Mouse (Mus musculus) hindbrain, postnatal 0 days (tissue): ENCODE measurements around the gene Masp1. TPM values are rescaled to one million over a fixed set of nuclear protein-coding genes. Genes with fewer than 3 reads are reported as not detected.

Source experiments
- ATAC-seq: fragments of 200-750 bp; cut with Nextera tagmentation; 2 replicates; pipeline ENCODE4 v1.8.0; 2017; ENCODE audit warnings: mild to moderate bottlenecking, moderate TSS enrichment, moderate library complexity
- DNase-seq: peaks from one replicate; pipeline ENCODE4 v3.0.0-alpha.2; 2015; ENCODE audit warnings: low spot score
- H3K27ac ChIP-seq: fragments of 300-500 bp; sonication (generic); 2 replicates; pipeline ENCODE4 v1.5.1; 2014; ENCODE audit warnings: mild to moderate bottlenecking
- H3K27me3 ChIP-seq: fragments of 300-500 bp; sonication (generic); 2 replicates; pipeline ENCODE4 v1.6.1; 2014; ENCODE audit warnings: low read length, mixed read lengths; ENCODE audit not compliant: insufficient read depth
- H3K36me3 ChIP-seq: fragments of 300-500 bp; sonication (generic); 2 replicates; pipeline ENCODE4 v1.6.1; 2014; ENCODE audit warnings: low read length, mixed read lengths; ENCODE audit not compliant: insufficient read depth
- H3K4me1 ChIP-seq: fragments of 300-500 bp; sonication (generic); 2 replicates; pipeline ENCODE4 v1.6.1; 2014; ENCODE audit warnings: antibody characterized with exemption, low read length, mixed read lengths; ENCODE audit not compliant: insufficient read depth
- H3K4me2 ChIP-seq: fragments of 300-500 bp; sonication (generic); 2 replicates; pipeline ENCODE4 v1.6.1; 2014; ENCODE audit warnings: low read depth, mild to moderate bottlenecking, low read length, moderate library complexity, mixed read lengths
- H3K4me3 ChIP-seq: fragments of 300-500 bp; sonication (generic); 2 replicates; pipeline ENCODE4 v1.5.1; 2014; ENCODE audit warnings: low read length
- H3K9ac ChIP-seq: fragments of 300-500 bp; sonication (generic); replicated peaks from 2 replicates; pipeline ENCODE4 v1.6.1; 2014; ENCODE audit warnings: mild to moderate bottlenecking, low read length, moderate library complexity, mixed read lengths
- H3K9me3 ChIP-seq: fragments of 300-500 bp; sonication (generic); 2 replicates; pipeline ENCODE4 v1.6.1; 2016; ENCODE audit warnings: low read length, mixed read lengths
- CTCF ChIP-seq: IDR thresholded peaks from 2 replicates; pipeline ENCODE4 v1.5.1; 2016; ENCODE audit warnings: antibody characterized with exemption, control low read depth, low read depth
- WGBS: fragments of 180-500 bp; shearing (Covaris S2); extraction: QIAGEN DNeasy Blood & Tissue Kit; methylation state at CpG from one replicate; pipeline ENCODE4 v1.1.7; 2014; 5-methylcytosine and 5-hydroxymethylcytosine counted together
- polyA plus RNA-seq: library from polyadenylated mRNA; unstranded; fragments of >200 nt; fragmentation: Nextera tagmentation; extraction: Ambion mirVana; gene quantifications from 2 replicates; pipeline ENCODE4 v1.2.1, GENCODE M21; 2015
- total RNA-seq: library from RNA; depleted of rRNA; stranded (reverse); fragments of >200 nt; gene quantifications from 2 replicates; pipeline ENCODE4 v1.2.3, GENCODE M21; 2014; rRNA removed

The Masp1 gene
- 24.7 and 34.8 TPM in 2 replicates for total RNA-seq
- polyA plus RNA-seq: 21.4 and 21.9 TPM in 2 replicates

DNA sequence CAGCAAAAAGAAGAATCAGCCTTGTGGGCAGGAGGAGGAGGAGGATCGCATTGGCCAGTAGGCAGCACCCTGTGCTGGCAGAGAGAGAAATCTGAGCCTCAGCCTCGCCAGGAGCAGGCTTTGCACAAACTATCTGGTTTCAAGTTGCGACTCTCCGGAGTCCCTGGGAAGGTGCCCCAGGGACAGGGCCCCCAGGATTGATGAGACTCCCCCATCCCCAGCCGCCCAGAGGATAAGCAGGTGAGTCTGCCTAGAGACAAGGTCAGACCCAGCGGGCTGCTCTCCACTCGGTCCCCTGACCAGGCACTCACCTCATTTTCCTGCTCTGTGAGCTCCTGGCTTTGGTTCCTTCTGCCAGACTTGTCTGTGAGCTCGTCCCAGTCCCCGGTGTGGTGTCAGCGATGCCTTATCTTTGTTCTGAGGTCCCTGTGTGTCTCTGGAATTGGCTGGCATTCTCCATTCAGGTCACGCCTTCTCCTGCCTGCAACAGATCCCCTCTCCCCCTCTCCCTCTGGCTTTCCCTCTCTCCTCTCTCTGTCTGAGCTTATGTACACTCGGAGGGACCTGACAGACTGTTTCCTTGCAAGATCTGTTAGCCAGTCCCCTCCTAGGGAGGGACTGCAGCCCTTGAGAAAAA is at the start of gene Masp1, which contains the start of gene Rtp4:
TSS of gene Masp1 (minus strand) at position 581 of the 637 bp plus-strand sequence.
TSS of gene Rtp4 (plus strand) at position 57 of the 637 bp plus-strand sequence.
- peaks cover 45% of the 10 kb centered on the region for H3K4me1 ChIP-seq

DNA sequence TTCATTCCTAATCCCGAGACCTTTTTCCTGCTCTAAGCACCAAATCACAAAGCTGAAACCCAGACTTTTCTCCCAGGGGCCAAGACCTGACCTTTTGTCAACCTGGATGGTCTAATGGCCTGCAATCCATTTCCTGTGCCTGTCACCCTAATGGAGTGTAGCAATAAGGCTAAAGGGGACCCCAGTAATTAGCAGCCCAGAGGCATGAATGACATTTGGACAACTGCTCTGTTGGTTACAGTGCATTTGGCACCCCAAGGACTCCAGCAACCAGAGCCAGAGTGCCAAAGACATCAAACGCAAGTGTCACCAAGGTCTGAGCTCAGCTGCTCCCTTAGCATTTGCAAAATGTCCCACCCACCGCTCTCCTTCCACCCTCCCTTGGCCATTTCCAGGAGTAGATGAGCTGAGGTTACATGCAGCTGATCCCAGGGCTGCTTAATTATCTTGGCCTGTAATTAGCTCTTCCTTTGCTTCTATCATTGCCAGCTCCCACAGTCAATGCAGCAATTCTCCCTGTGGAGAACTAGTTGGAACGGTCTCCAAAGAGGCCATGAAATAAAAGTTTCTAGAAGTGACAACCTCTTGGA is 47.8 kb upstream of the Masp1 start:
- 49% methylated on average over 4 of the region's 4 CpGs for WGBS
- H3K9me3 ChIP-seq: no peaks in the 10 kb centered on the region
- no peak for TF ChIP-seq CTCF
- ATAC-seq (peak; percentile 56), DNase-seq (peak; percentile 48)
- H3K27me3 ChIP-seq: no peaks in the 10 kb centered on the region
- no peak overlapping the region for H3K4me3 ChIP-seq
- no peaks in the 10 kb centered on the region for H3K36me3 ChIP-seq
- H3K9ac ChIP-seq: no peak overlapping the region
- no peak overlapping the region for H3K27ac ChIP-seq
- H3K4me2 ChIP-seq: no peak overlapping the region
- H3K4me1 ChIP-seq: no peaks in the 10 kb centered on the region

More for the DNA sequence above, at the start of gene Masp1, which contains the start of gene Rtp4:
- no peak for TF ChIP-seq CTCF
- Histone ChIP-seq H3K27ac (peak within 1 kb of the TSS; percentile 82), H3K4me3 (peak within 1 kb of the TSS; percentile 46), H3K36me3 (no peaks in the 10 kb centered on the region), H3K27me3 (no peaks in the 10 kb centered on the region), H3K9ac (peak within 1 kb of the TSS; percentile 64), H3K4me2 (peak within 1 kb of the TSS; percentile 68), H3K9me3 (no peaks in the 10 kb centered on the region)
- DNase-seq (peak; percentile 66), ATAC-seq (peak; percentile 82)
- 1% methylated on average over 12 of the region's 12 CpGs for WGBS

GRCm38 (mm10) chr16:23557669-23558068 is 37.1 kb upstream of the Masp1 start:
- ATAC-seq (no peak), DNase-seq (no peak)
- no peaks in the 10 kb centered on the region for H3K9me3 ChIP-seq
- no peak overlapping the region for H3K9ac ChIP-seq
- H3K36me3 ChIP-seq: no peaks in the 10 kb centered on the region
- TF ChIP-seq CTCF: no peak
- H3K4me1 ChIP-seq: no peaks in the 10 kb centered on the region
- H3K4me3 ChIP-seq: no peak overlapping the region
- H3K27ac ChIP-seq: no peak overlapping the region
- H3K27me3 ChIP-seq: no peaks in the 10 kb centered on the region
- WGBS: 92% methylated on average over 2 of the region's 2 CpGs
- no peak overlapping the region for H3K4me2 ChIP-seq

GRCm38 (mm10) chr16:23557195-23557594 is 36.6 kb upstream of the Masp1 start:
- no peaks in the 10 kb centered on the region for H3K27me3 ChIP-seq
- no peak overlapping the region for H3K4me2 ChIP-seq
- H3K4me1 ChIP-seq: no peaks in the 10 kb centered on the region
- no peak overlapping the region for H3K27ac ChIP-seq
- no peak overlapping the region for H3K9ac ChIP-seq
- no peak overlapping the region for H3K4me3 ChIP-seq
- ATAC-seq (no peak), DNase-seq (no peak)
- no peaks in the 10 kb centered on the region for H3K36me3 ChIP-seq
- no peaks in the 10 kb centered on the region for H3K9me3 ChIP-seq
- TF ChIP-seq CTCF: no peak
- 93% methylated on average over 5 of the region's 5 CpGs for WGBS

DNA sequence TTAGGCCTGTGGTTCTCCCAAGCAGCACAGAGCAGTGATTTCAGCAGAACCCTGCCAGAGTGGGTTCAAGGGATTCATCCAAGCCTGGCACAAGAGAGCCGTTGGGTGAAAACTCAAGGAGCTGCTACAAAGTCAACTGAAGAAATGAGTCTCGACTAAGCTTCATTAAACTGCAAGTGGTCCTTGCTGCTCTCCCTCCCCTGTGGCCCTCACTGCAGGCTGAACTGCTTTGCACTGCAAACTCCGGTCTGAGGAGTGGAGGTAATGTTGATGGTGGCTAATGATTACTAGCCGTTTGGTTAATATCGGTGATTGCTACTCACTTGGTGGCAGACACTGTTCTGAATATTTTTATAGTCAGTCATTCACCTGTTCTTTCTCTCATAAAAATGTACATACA is 34.1 kb upstream of the Masp1 start:
- H3K9ac ChIP-seq: no peak overlapping the region
- no peaks in the 10 kb centered on the region for H3K27me3 ChIP-seq
- ATAC-seq: no peak
- no peak overlapping the region for H3K4me2 ChIP-seq
- no peak for DNase-seq
- TF ChIP-seq CTCF: no peak
- no peaks in the 10 kb centered on the region for H3K36me3 ChIP-seq
- WGBS: 82% methylated on average over 5 of the region's 5 CpGs
- no peaks in the 10 kb centered on the region; the same call in 1 of the 2 replicates for H3K4me1 ChIP-seq
- H3K4me3 ChIP-seq: no peak overlapping the region
- no peaks in the 10 kb centered on the region for H3K9me3 ChIP-seq
- H3K27ac ChIP-seq: no peak overlapping the region

DNA sequence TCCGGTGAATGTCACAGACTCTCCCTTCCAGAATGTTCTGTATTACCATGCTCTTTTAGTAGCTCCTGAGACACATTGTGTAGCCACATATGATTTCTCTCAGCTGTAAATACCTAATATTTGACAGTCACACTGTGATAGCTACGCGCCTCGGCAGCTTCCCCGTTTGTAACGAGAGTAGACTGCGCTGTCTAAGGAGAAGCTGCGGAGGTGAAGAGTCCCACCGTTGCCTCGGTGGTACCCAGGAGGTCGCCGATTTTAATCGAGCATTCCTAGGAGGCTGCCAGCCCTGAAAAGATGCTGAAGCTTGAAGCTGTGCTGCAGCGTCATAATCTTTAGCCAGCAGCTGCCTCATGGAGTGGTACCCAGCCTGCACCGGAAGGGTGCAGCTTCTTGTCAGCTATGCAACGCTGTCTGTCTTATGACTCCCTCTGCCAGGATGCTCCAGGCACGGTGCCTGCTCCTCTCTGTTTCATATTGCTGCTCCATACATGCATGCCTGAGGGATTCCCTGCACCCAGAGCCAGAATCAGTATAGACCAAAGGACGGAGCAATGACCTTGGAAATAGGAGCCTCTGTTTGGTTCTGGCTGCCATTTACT is 30.5 kb upstream of the Masp1 start:
- H3K27me3 ChIP-seq: no peaks in the 10 kb centered on the region
- WGBS: 64% methylated on average over 18 of the region's 18 CpGs
- H3K9ac ChIP-seq: no peak overlapping the region
- no peak overlapping the region for H3K27ac ChIP-seq
- H3K9me3 ChIP-seq: no peaks in the 10 kb centered on the region
- H3K4me3 ChIP-seq: no peak overlapping the region
- TF ChIP-seq CTCF: peak; percentile 13; the same call in 1 of the 2 replicates
- H3K4me1 ChIP-seq: no peaks in the 10 kb centered on the region; the same call in 1 of the 2 replicates
- H3K36me3 ChIP-seq: no peaks in the 10 kb centered on the region
- DNase-seq (peak; percentile 35), ATAC-seq (peak; percentile 35; the same call in 1 of the 2 replicates)
- H3K4me2 ChIP-seq: no peak overlapping the region
